Mouse (Mus musculus): ENCODE results near the gene 1700029P11Rik. TPM values are rescaled to one million over a fixed set of nuclear protein-coding genes. Genes with fewer than 3 reads are reported as not detected.

1700029P11Rik gene
- total and polyA plus RNA-seq, 3 experiments, result 0.07 TPM; not detected in 2

DNA sequence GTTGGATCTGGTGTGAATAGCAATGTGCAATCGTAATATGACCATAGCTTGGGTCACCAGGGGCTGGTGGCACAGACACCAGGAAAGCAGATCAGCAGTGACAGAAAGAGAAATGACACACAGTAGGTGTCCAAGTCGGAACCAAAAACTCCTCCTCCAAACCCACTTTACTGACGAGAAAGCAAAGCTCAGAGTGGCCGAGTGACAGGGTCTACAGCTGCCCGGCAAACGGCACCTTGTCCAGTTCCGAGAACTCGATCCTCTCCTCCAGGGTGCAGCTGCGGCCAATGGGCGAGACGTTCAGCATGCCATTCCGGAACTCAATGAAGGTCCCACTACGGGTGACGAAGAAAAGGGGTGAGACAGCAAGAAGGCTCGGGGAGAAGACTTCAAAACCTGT, 24.9 kb upstream of the 1700029P11Rik start:
- peaks cover 0 to 11% of the 10 kb centered on the region in 2 experiments; a peak in 2 of 4 replicates for H3K4me1 ChIP-seq (ENCODE audit: control insufficient read depth in 1 of 2, insufficient read depth in 2 of 2, low read length in 2 of 2)
- peaks cover 2 to 5% of the 10 kb centered on the region in 2 experiments; a peak in 3 of 4 replicates for H3K36me3 ChIP-seq (ENCODE audit: control insufficient read depth in 1 of 2, insufficient read depth in 2 of 2, low read length in 2 of 2)
- TF ChIP-seq POLR2A (IDR thresholded peaks at IDR 0.05; ENCODE audit: control insufficient read depth in 1 of 2, insufficient read depth in 1 of 2, low read depth in 1 of 2, low read length in 2 of 2, poor library complexity in 1 of 2) (no peak), MYB (IDR thresholded peaks at IDR 0.05; ENCODE audit: low read depth, low read length) (no peak), MEF2A (IDR thresholded peaks at IDR 0.05; ENCODE audit: extremely low read depth, insufficient replicate concordance, low read depth, low read length, poor library complexity, severe bottlenecking) (no peak), ZKSCAN1 (IDR thresholded peaks at IDR 0.05; ENCODE audit: low read depth, low read length) (no peak), MAX (IDR thresholded peaks at IDR 0.05; ENCODE audit: low read length) (no peak), SMC3 (IDR thresholded peaks at IDR 0.05; ENCODE audit: low read depth, low read length) (no peak)

GRCm38 (mm10) chr15:81956457-81956856, 23.9 kb upstream of the 1700029P11Rik start:
- DNase-seq (ENCODE audit: low read depth, low spot score), result peak; percentile 73
- Histone ChIP-seq H3K27ac (ENCODE audit: control insufficient read depth, low read depth, low read length) (no peak overlapping the region), H3K27me3 (ENCODE audit: control insufficient read depth in 1 of 2, insufficient read depth in 2 of 2, low read length in 2 of 2) (no peaks in the 10 kb centered on the region), H3K4me3 (ENCODE audit: control insufficient read depth in 1 of 2, insufficient read depth in 1 of 2, low read depth in 2 of 2, low read length in 2 of 2) (no peak overlapping the region), H3K36me3 (ENCODE audit: control insufficient read depth in 1 of 2, insufficient read depth in 2 of 2, low read length in 2 of 2) (peaks cover 2 to 5% of the 10 kb centered on the region in 2 experiments; a peak in 3 of 4 replicates), H3K9me3 (replicated peaks; ENCODE audit: insufficient read depth, low read length) (no peaks in the 10 kb centered on the region), H3K9ac (ENCODE audit: control insufficient read depth, low read depth, low read length, poor library complexity, severe bottlenecking) (no peak overlapping the region), H3K4me1 (ENCODE audit: control insufficient read depth in 1 of 2, insufficient read depth in 2 of 2, low read length in 2 of 2) (peaks cover 0 to 11% of the 10 kb centered on the region in 2 experiments; a peak in 2 of 4 replicates), H3K79me2 (ENCODE audit: control insufficient read depth, insufficient read depth, low read length, poor library complexity) (peaks cover 6% of the 10 kb centered on the region; the same call in 1 of the 2 replicates)
- TF ChIP-seq MYB (IDR thresholded peaks at IDR 0.05; ENCODE audit: low read depth, low read length), result no peak
- no peak for TF ChIP-seq POLR2AphosphoS2 (IDR thresholded peaks at IDR 0.05; ENCODE audit: low read length)
- no peak for TF ChIP-seq ZNF384 (IDR thresholded peaks at IDR 0.05; ENCODE audit: low read depth, low read length)
- no peak for TF ChIP-seq ZKSCAN1 (IDR thresholded peaks at IDR 0.05; ENCODE audit: low read depth, low read length)
- TF ChIP-seq USF1 (IDR thresholded peaks at IDR 0.05; ENCODE audit: low read depth, low read length), result no peak
- TF ChIP-seq TCF12 (IDR thresholded peaks at IDR 0.05; ENCODE audit: low read depth, low read length), result no peak
- no peak for TF ChIP-seq CHD2 (IDR thresholded peaks at IDR 0.05; ENCODE audit: low read length)
- TF ChIP-seq MAFK (IDR thresholded peaks at IDR 0.05; ENCODE audit: borderline replicate concordance, low read depth, low read length), result no peak
- TF ChIP-seq MXI1 (IDR thresholded peaks at IDR 0.05; ENCODE audit: low read depth, low read length), result no peak
- no peak for TF ChIP-seq ZMIZ1 (IDR thresholded peaks at IDR 0.05; ENCODE audit: low read depth, low read length)
- no peak for TF ChIP-seq MYC (IDR thresholded peaks at IDR 0.05; ENCODE audit: low read depth, low read length)
- no peak for TF ChIP-seq TBP (IDR thresholded peaks at IDR 0.05; ENCODE audit: low read depth, low read length)
- no peak for TF ChIP-seq TAL1 (IDR thresholded peaks at IDR 0.05; ENCODE audit: low read length)
- no peak for TF ChIP-seq NELFE (IDR thresholded peaks at IDR 0.05; ENCODE audit: low read depth, low read length)
- TF ChIP-seq CTCF (IDR thresholded peaks at IDR 0.05 in 2 of 3, conservative IDR thresholded peaks at IDR 0.05 in 1 of 3; ENCODE audit: control insufficient read depth in 1 of 3, insufficient read depth in 1 of 3, low read depth in 2 of 3, low read length in 3 of 3, poor library complexity in 1 of 3, severe bottlenecking in 1 of 3), result peak in 2 of 3 experiments; percentile 87 to 99
- TF ChIP-seq SMC3 (IDR thresholded peaks at IDR 0.05; ENCODE audit: low read depth, low read length), result peak; percentile 80
- no peak for TF ChIP-seq JUND (IDR thresholded peaks at IDR 0.05; ENCODE audit: low read depth, low read length)
- no peak for TF ChIP-seq UBTF (IDR thresholded peaks at IDR 0.05; ENCODE audit: borderline replicate concordance, insufficient read depth, low read depth, low read length)
- peak; percentile 51; the same call in 1 of the 2 replicates for TF ChIP-seq ZC3H11A (IDR thresholded peaks at IDR 0.05; ENCODE audit: low read depth, low read length)
- TF ChIP-seq ELF1 (IDR thresholded peaks at IDR 0.05; ENCODE audit: low read depth, low read length), result no peak
- TF ChIP-seq MAZ (IDR thresholded peaks at IDR 0.05; ENCODE audit: low read depth, low read length), result no peak
- no peak for TF ChIP-seq MAX (IDR thresholded peaks at IDR 0.05; ENCODE audit: low read length)
- TF ChIP-seq GATA1 (IDR thresholded peaks at IDR 0.05; ENCODE audit: low read depth, low read length), result no peak
- no peak for TF ChIP-seq POLR2A (IDR thresholded peaks at IDR 0.05; ENCODE audit: control insufficient read depth in 1 of 2, insufficient read depth in 1 of 2, low read depth in 1 of 2, low read length in 2 of 2, poor library complexity in 1 of 2)
- TF ChIP-seq EP300 (IDR thresholded peaks at IDR 0.05; ENCODE audit: low read depth in 1 of 2, low read length in 2 of 2), result no peak
- no peak for TF ChIP-seq POLR2AphosphoS5 (IDR thresholded peaks at IDR 0.05; ENCODE audit: borderline replicate concordance, low read depth, low read length)
- TF ChIP-seq BHLHE40 (IDR thresholded peaks at IDR 0.05; ENCODE audit: borderline replicate concordance, low read depth, low read length), result no peak
- no peak for TF ChIP-seq ETS1 (IDR thresholded peaks at IDR 0.05; ENCODE audit: low read depth, low read length)
- TF ChIP-seq MEF2A (IDR thresholded peaks at IDR 0.05; ENCODE audit: extremely low read depth, insufficient replicate concordance, low read depth, low read length, poor library complexity, severe bottlenecking), result no peak
- TF ChIP-seq SIN3A (IDR thresholded peaks at IDR 0.05; ENCODE audit: low read length), result no peak
- TF ChIP-seq RAD21 (IDR thresholded peaks at IDR 0.05; ENCODE audit: low read depth, low read length), result peak; percentile 51

More for the DNA sequence above, 24.9 kb upstream of the 1700029P11Rik start:
- H3K4me3 ChIP-seq (ENCODE audit: control insufficient read depth in 1 of 2, insufficient read depth in 1 of 2, low read depth in 2 of 2, low read length in 2 of 2), result no peak overlapping the region
- H3K9ac ChIP-seq (ENCODE audit: control insufficient read depth, low read depth, low read length, poor library complexity, severe bottlenecking), result no peak overlapping the region
- peaks cover 4% of the 10 kb centered on the region; the same call in 1 of the 2 replicates for H3K79me2 ChIP-seq (ENCODE audit: control insufficient read depth, insufficient read depth, low read length, poor library complexity)
- no peaks in the 10 kb centered on the region for H3K27me3 ChIP-seq (ENCODE audit: control insufficient read depth in 1 of 2, insufficient read depth in 2 of 2, low read length in 2 of 2)
- H3K27ac ChIP-seq (ENCODE audit: control insufficient read depth, low read depth, low read length), result no peak overlapping the region
- no peak for DNase-seq (ENCODE audit: low read depth, low spot score)
- no peaks in the 10 kb centered on the region for H3K9me3 ChIP-seq (replicated peaks; ENCODE audit: insufficient read depth, low read length)

Measured in MEL (cell line).